Mouse (Mus musculus): ENCODE data around the gene Sypl2. TPM values are rescaled to one million over a fixed set of nuclear protein-coding genes. Genes with fewer than 3 reads are reported as not detected.
A peak's percentile ranks its signal among the peaks of the same experiment; 100 is the strongest.
"Not testable (repeated sequence)": the region's sequence is repeated elsewhere in the genome, so short reads cannot be mapped to it uniquely, and the experiment has no call there.

Sypl2 gene
- polyA plus RNA-seq, 1 experiment from 2014 or later: 3.6 TPM

DNA sequence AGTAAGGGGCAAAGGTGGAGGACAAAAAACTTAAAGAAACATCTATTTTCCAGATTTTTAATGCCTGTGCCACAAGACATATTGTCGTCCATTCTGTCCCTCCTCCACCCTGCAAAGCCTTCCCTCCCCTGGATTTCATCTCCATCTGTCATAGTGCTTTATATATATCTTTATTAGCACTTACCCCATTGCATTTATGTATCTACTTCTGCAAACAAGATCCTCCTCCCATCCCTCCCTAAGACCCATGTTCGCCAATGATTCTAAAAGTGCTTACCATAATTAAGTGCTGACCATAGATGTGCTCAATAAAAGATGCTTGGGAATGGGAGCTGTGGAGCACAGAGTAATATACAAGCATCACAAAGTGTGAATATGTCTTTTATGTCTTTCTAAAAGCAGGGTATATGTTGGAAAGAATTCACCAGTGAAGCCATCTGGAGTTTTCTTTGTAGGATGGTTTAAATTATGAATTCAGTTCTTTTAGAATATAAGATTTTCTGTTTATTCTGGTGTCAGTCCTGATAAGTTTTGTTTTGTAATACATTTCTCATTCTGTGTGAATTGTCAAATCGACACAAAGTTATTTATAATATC, 14.9 kb upstream of the Sypl2 start:
- H3K9me3 ChIP-seq (replicated peaks; ENCODE audit: low read length): no peaks in the 10 kb centered on the region
- H3K9ac ChIP-seq (ENCODE audit: low read depth, low read length): no peak overlapping the region
- H3K4me2 ChIP-seq (ENCODE audit: low read length): no peak overlapping the region
- H3K4me3 ChIP-seq (replicated peaks; ENCODE audit: low read depth, low read length): no peak overlapping the region
- no peaks in the 10 kb centered on the region for H3K4me1 ChIP-seq (replicated peaks; ENCODE audit: insufficient read depth, low read length)
- WGBS: 88% methylated on average over 3 of the region's 3 CpGs
- no peaks in the 10 kb centered on the region for H3K36me3 ChIP-seq (ENCODE audit: insufficient read depth, low read length)
- DNase-seq (ENCODE audit: low spot score): no peak
- no peak overlapping the region for H3K27ac ChIP-seq
- H3K27me3 ChIP-seq (ENCODE audit: insufficient read depth, low read length): no peaks in the 10 kb centered on the region
- no peak for ATAC-seq (replicated peaks; ENCODE audit: low FRiP score, low read depth)
- no peak for TF ChIP-seq CTCF (IDR thresholded peaks at IDR 0.05; ENCODE audit: low read depth)

DNA sequence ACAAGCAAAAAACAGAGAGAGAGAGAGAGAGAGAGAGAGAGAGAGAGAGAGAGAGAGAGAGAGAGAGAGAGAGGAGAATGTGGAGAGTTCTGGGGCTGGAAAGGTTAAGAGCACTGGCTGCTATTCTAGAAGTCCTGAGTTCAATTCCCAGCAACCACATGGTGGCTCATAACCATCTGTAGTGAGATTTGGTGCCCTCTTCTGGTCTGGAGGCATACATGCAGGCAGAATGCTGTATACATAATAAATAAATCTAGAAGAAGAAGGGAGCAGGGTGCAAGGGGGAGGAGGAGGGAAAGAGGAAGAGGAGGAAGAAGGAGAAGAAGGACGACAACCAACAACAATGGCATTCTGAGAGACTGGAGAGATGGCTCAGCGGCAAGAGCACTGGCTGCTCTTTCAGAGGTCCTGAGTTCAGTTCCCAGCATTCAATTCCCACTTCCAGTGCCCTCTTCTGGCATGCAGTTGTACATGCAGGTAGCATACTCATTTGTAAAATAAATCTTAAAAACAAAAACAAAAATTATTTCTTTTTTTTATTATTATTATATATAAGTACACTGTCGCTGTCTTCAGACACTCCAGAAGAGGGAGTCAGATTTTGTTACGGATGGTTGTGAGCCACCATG, 11.1 kb upstream of the Sypl2 start:
- not testable (repeated sequence) for H3K27ac ChIP-seq; H3K9me3 ChIP-seq (replicated peaks; ENCODE audit: low read length); DNase-seq (ENCODE audit: low spot score); H3K9ac ChIP-seq (ENCODE audit: low read depth, low read length); H3K4me2 ChIP-seq (ENCODE audit: low read length); H3K36me3 ChIP-seq (ENCODE audit: insufficient read depth, low read length); H3K4me1 ChIP-seq (replicated peaks; ENCODE audit: insufficient read depth, low read length); H3K4me3 ChIP-seq (replicated peaks; ENCODE audit: low read depth, low read length); ATAC-seq (replicated peaks; ENCODE audit: low FRiP score, low read depth); H3K27me3 ChIP-seq (ENCODE audit: insufficient read depth, low read length)
- WGBS: 92% methylated on average over 4 of the region's 4 CpGs

DNA sequence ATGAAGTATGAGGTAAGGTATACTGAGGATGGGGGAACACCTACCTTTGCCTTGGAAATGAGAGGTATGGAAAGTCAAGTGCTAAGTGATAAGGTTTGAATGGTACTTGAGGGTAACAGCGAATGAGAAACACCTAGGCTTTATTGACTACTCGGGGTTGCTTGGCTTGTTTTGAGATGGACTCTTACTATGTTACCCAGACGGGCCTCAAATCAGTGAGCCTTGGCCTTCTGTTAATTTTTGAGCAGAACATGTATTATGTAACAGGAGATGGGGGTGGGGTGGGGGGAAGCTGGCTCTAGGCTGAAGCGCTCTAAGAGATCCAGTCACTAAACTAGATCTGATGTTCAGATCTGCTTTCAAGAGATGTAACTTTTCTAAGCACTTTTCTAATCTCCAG, 5.2 kb upstream of the Sypl2 start:
- TF ChIP-seq CTCF (IDR thresholded peaks at IDR 0.05; ENCODE audit: low read depth): no peak
- DNase-seq (ENCODE audit: low spot score) (no peak), ATAC-seq (replicated peaks; ENCODE audit: low FRiP score, low read depth) (no peak)
- no peaks in the 10 kb centered on the region for H3K36me3 ChIP-seq (ENCODE audit: insufficient read depth, low read length)
- H3K4me1 ChIP-seq (replicated peaks; ENCODE audit: insufficient read depth, low read length): peaks cover 8% of the 10 kb centered on the region; the same call in 1 of the 2 replicates
- WGBS: 69% methylated on average over 4 of the region's 4 CpGs
- H3K4me2 ChIP-seq (ENCODE audit: low read length): no peak overlapping the region
- no peak overlapping the region for H3K4me3 ChIP-seq (replicated peaks; ENCODE audit: low read depth, low read length)
- H3K27me3 ChIP-seq (ENCODE audit: insufficient read depth, low read length): peaks cover 5% of the 10 kb centered on the region; the same call in 1 of the 2 replicates
- no peak overlapping the region for H3K9ac ChIP-seq (ENCODE audit: low read depth, low read length)
- no peak overlapping the region for H3K27ac ChIP-seq
- H3K9me3 ChIP-seq (replicated peaks; ENCODE audit: low read length): no peaks in the 10 kb centered on the region

DNA sequence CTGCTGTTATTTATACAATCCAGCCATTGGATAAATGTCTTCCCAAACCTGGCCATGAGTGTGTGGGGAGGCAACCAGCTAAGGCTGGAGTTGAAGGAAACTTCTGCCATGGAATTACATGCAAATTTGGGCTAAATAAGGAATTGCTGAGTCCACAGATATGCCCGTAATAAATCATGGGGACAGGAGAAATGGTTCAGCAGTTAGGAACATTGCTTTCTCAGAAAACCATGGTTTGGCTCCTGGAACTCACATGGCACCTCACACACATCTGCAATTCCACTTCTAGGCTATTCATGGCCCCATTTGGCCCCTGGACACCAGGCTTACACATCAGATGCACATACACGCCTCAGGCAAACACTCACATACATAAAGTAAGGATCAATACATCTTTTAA, 1.1 kb upstream of the Sypl2 start:
- H3K27ac ChIP-seq: no peak overlapping the region
- peaks cover 19% of the 10 kb centered on the region for H3K4me1 ChIP-seq (replicated peaks; ENCODE audit: insufficient read depth, low read length)
- H3K36me3 ChIP-seq (ENCODE audit: insufficient read depth, low read length): no peaks in the 10 kb centered on the region
- H3K9me3 ChIP-seq (replicated peaks; ENCODE audit: low read length): no peaks in the 10 kb centered on the region
- no peak for ATAC-seq (replicated peaks; ENCODE audit: low FRiP score, low read depth)
- DNase-seq (ENCODE audit: low spot score): peak; percentile 13
- H3K9ac ChIP-seq (ENCODE audit: low read depth, low read length): no peak overlapping the region
- TF ChIP-seq CTCF (IDR thresholded peaks at IDR 0.05; ENCODE audit: low read depth): no peak
- WGBS: 65% methylated on average over 2 of the region's 2 CpGs
- peak overlapping the region; percentile 78 for H3K4me2 ChIP-seq (ENCODE audit: low read length)
- peaks cover 9% of the 10 kb centered on the region; the same call in 1 of the 2 replicates for H3K27me3 ChIP-seq (ENCODE audit: insufficient read depth, low read length)
- H3K4me3 ChIP-seq (replicated peaks; ENCODE audit: low read depth, low read length): no peak overlapping the region

DNA sequence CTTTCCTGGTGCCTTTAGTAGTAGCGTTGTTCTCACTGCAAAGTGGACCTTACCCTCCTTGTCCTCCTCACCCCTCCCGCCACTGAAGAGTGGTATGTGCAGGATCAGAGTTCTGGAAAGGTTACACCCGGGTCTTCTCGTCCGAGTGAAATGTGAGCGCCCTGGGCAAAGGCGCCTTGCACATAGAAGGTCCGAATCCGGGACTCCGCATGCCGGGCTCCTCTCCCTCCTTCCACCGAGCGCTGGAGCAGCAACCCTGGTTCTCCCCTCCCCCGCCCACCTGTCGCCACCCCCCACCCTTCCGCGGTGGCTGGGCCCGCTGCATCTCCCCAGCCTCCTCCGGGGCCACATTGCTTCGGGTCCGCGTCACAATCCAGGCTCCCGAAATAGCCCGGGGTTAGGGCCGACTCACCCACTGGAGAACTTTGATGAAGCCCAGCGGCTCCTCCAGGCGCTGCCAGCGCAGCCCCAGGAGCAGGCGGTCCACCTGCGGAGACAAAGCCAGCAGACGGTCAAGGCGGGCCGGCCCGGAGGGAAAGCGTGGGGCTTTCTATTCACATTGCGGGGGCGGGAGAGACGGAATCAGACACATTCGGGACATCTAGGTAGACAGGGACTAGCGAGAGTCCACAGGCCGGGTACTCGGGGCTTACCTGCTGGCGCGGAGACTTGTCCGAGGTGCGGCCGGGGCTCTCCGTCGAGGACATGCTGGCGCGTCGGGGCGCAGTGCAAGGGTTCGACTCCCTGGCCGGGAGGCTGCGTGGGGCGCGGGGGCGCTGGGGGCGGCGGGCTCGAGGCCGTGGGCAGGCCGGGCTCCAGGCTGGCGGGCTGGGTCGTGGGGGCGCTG, 514 bp downstream of the Sypl2 start:
- peak overlapping the region; percentile 66 for H3K27ac ChIP-seq
- H3K36me3 ChIP-seq (ENCODE audit: insufficient read depth, low read length): no peaks in the 10 kb centered on the region
- no peak for TF ChIP-seq CTCF (IDR thresholded peaks at IDR 0.05; ENCODE audit: low read depth)
- no peaks in the 10 kb centered on the region for H3K9me3 ChIP-seq (replicated peaks; ENCODE audit: low read length)
- DNase-seq (ENCODE audit: low spot score): peak; percentile 52
- H3K4me2 ChIP-seq (ENCODE audit: low read length): peak overlapping the region; percentile 78
- H3K27me3 ChIP-seq (ENCODE audit: insufficient read depth, low read length): peaks cover 9% of the 10 kb centered on the region; the same call in 1 of the 2 replicates
- peaks cover 19% of the 10 kb centered on the region for H3K4me1 ChIP-seq (replicated peaks; ENCODE audit: insufficient read depth, low read length)
- peak; percentile 86 for ATAC-seq (replicated peaks; ENCODE audit: low FRiP score, low read depth)
- 1% methylated on average over 58 of the region's 67 CpGs for WGBS
- peak overlapping the region; percentile 44 for H3K4me3 ChIP-seq (replicated peaks; ENCODE audit: low read depth, low read length)
- peak overlapping the region; percentile 57 for H3K9ac ChIP-seq (ENCODE audit: low read depth, low read length)

DNA sequence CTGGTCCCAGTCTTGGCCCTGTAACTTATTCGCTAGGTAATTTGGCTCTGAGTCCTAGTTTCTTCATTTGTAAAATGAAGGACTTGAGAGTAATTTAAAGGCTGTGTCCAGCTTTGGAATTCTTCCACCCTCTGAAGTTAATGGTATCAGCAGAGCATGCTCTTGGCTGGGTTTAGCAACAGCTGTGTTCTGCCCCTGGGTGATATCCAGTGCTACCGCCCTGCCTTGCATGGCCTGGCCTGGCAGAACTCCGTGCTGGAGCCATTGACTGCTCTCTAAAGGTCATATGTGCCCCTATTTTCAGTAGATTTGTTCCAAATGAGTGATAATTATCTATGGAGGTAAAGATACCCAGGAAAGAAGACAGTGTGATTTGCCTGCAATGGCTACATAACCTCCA, 5.8 kb downstream of the Sypl2 start:
- H3K4me1 ChIP-seq (replicated peaks; ENCODE audit: insufficient read depth, low read length): peaks cover 1% of the 10 kb centered on the region; the same call in 1 of the 2 replicates
- H3K4me3 ChIP-seq (replicated peaks; ENCODE audit: low read depth, low read length): no peak overlapping the region
- H3K4me2 ChIP-seq (ENCODE audit: low read length): no peak overlapping the region
- H3K9ac ChIP-seq (ENCODE audit: low read depth, low read length): no peak overlapping the region
- 67% methylated on average over 3 of the region's 3 CpGs for WGBS
- H3K27me3 ChIP-seq (ENCODE audit: insufficient read depth, low read length): 0 out of 2 replicates have a peak, but pooled peaks cover 4% of the 10 kb centered on the region
- ATAC-seq (replicated peaks; ENCODE audit: low FRiP score, low read depth) (no peak), DNase-seq (ENCODE audit: low spot score) (no peak)
- TF ChIP-seq CTCF (IDR thresholded peaks at IDR 0.05; ENCODE audit: low read depth): no peak
- no peaks in the 10 kb centered on the region for H3K36me3 ChIP-seq (ENCODE audit: insufficient read depth, low read length)
- no peak overlapping the region for H3K27ac ChIP-seq
- H3K9me3 ChIP-seq (replicated peaks; ENCODE audit: low read length): no peaks in the 10 kb centered on the region

All from kidney, postnatal 0 days (tissue).